24 mouse cellular contexts compared by ENCODE assay signal in genomic region chr16:92865314-92865713, GRCm38 (mm10).
"Had no signal": no experiment of that assay in that cellular context is flagged by ENCODE, and none has a peak within 500 bp of the region (broad histone marks: within the 10 kb centered on the region; RNA-seq: fewer than 3 reads in every experiment).

No protein-coding gene starts in this region.

- DNase-seq: gastrocnemius, postnatal 14 days; gastrocnemius, postnatal 36 days; heart, adult 11 months; heart, adult 2 months; heart, postnatal 10 days; heart, postnatal 4 days; kidney, adult 11 months; kidney, adult 8-10 months; kidney, postnatal 10 days; kidney, postnatal 25 days; layer of hippocampus, adult 9-11 months; layer of hippocampus, postnatal 36 days; left cerebral cortex, postnatal 4 days; liver, embryonic 13.5 days had no signal

- H3K9ac ChIP-seq: heart, embryonic 12.5 days; hindbrain, embryonic 12.5 days; hindbrain, embryonic 14.5 days; limb, embryonic 13.5 days; limb, embryonic 15.5 days; liver, embryonic 13.5 days had no signal

- ATAC-seq: hindbrain, embryonic 16.5 days; intestine, embryonic 16.5 days had no signal

- H3K9me3 ChIP-seq: heart, embryonic 10.5 days; hindbrain, embryonic 10.5 days; hindbrain, embryonic 12.5 days; limb, embryonic 15.5 days had no signal

- H3K4me2 ChIP-seq: heart, embryonic 12.5 days; hindbrain, embryonic 12.5 days; hindbrain, embryonic 14.5 days; limb, embryonic 13.5 days; limb, embryonic 15.5 days; liver, embryonic 11.5 days; liver, embryonic 13.5 days had no signal

- H3K36me3 ChIP-seq: heart, embryonic 10.5 days; heart, embryonic 12.5 days; hindbrain, embryonic 10.5 days; hindbrain, embryonic 12.5 days; limb, embryonic 13.5 days; limb, embryonic 15.5 days; liver, embryonic 13.5 days had no signal

- H3K4me1 ChIP-seq: heart, embryonic 10.5 days; heart, embryonic 12.5 days; hindbrain, embryonic 10.5 days; hindbrain, embryonic 12.5 days; limb, embryonic 13.5 days; limb, embryonic 15.5 days had no signal

- H3K4me3 ChIP-seq: heart, adult 2 months; heart, embryonic 10.5 days; heart, embryonic 12.5 days; hindbrain, embryonic 10.5 days; hindbrain, embryonic 12.5 days; limb, embryonic 13.5 days; limb, embryonic 15.5 days; liver, embryonic 13.5 days had no signal

- H3K27me3 ChIP-seq: hindbrain, embryonic 12.5 days; limb, embryonic 13.5 days; limb, embryonic 15.5 days had no signal

- H3K27ac ChIP-seq: heart, adult 2 months; heart, embryonic 10.5 days; hindbrain, embryonic 10.5 days; hindbrain, embryonic 12.5 days; hindbrain, embryonic 14.5 days; limb, embryonic 13.5 days; limb, embryonic 15.5 days; liver, embryonic 13.5 days had no signal
